Mouse (Mus musculus): ENCODE measurements around the gene Htr5b. TPM values are rescaled to one million over a fixed set of nuclear protein-coding genes. Genes with fewer than 3 reads are reported as not detected.

The Htr5b gene
- not detected for polyA plus RNA-seq (2017; shearing (Covaris generic))

DNA sequence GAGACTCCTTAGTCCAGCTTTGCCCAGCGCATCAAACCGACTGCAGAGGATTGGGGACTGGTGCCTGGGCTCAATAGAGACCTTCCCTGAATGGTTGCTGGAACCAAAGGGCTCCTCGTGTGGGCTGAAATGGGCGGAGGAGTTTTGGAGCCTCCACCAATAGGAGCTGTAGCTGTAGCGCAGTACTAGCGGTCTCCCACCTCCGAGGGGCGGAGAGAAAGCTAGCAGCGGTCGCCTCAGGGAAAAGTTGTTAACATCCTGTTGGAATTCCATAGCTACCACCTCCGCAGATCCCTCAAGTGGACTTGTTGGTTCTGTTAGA, at the start of gene Htr5b:
Gene Htr5b (minus strand): TSS at position 67 of the 322 bp plus-strand sequence.

DNA sequence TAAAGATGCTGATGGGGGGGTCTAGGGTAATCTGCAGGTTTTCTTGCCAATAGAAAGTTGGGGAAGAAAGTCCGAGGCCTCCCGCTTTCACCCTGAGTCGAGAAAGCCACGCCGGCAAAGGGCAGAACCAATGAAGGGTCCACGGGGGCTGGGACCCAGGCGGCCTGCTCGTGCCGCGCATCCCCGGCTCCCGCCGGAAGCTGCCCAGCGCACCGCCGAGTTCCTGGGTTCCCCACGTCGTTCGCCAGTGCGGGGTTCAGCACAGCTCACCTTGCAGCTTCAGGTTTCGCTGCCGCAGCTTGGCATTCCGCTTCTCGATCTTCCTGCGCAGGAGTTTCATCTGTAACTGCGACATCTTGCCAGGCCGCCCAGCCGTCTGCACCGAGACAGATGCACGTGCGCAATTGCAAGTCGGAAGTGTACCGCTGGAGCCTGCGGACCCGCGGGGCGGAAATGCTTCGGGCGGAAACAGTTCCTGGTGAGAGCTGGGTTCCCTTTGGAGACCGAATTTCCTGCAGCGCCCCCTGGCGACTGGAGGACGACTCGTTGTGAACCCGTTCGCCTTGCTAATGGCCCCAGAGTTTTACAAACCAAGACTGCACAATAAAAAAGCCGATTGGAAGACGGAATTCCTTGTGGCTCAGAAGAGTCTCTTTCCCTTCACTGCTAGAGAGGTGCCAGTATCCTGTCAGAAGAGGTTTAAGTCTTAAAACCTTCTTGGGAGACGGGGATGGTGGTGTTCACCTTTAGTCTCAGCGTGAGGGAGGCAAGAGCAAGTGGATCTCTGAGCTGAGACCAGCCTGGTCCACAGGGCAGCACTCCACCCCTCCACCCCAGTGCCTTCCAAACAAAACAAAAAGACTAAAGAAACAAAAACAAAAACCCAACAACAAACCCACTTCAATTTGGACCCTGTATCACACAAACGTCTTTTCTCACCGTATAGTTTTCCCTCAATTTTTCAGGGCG, 39.5 kb upstream of the Htr5b start, which contains the start of gene Ddx18:
Gene Ddx18 (minus strand): TSS at position 469 of the 969 bp plus-strand sequence.

Other genes starting within 250 kb of the Htr5b start
- 10 to 100 TPM; 36.7 to 38.6 TPM for gene Insig2, start 195.9 kb downstream of the Htr5b start, polyA plus RNA-seq (2017; shearing (Covaris generic))
- 10 to 100 TPM; 16.4 to 18.5 TPM for gene Ccdc93, start 97.4 kb downstream of the Htr5b start, polyA plus RNA-seq (2017; shearing (Covaris generic))
- 10 to 100 TPM; 56.9 to 83.0 TPM for gene Ddx18, start 39.5 kb upstream of the Htr5b start, polyA plus RNA-seq (2017; shearing (Covaris generic))